Mouse (Mus musculus) lung, embryonic 16.5 days (tissue): ENCODE data around the gene Aen. TPM values are rescaled to one million over a fixed set of nuclear protein-coding genes. Genes with fewer than 3 reads are reported as not detected.
A peak's percentile ranks its signal among the peaks of the same experiment; 100 is the strongest.

Source experiments
- ATAC-seq: fragments of 200-750 bp; cut with Nextera tagmentation; 2 replicates; pipeline ENCODE4 v1.8.0; 2017; ENCODE audit warnings: low read depth, mild to moderate bottlenecking, moderate library complexity
- H3K27ac ChIP-seq: fragments of 300-500 bp; sonication (generic); 2 replicates; pipeline ENCODE4 v1.5.1; 2014; ENCODE audit warnings: mild to moderate bottlenecking, control low read depth, low read length
- H3K27me3 ChIP-seq: fragments of 300-500 bp; sonication (generic); 2 replicates; pipeline ENCODE4 v1.6.1; 2014; ENCODE audit warnings: low read depth, low read length, mixed read lengths; ENCODE audit not compliant: control insufficient read depth, insufficient read depth
- H3K36me3 ChIP-seq: fragments of 300-500 bp; sonication (generic); 2 replicates; pipeline ENCODE4 v1.6.1; 2014; ENCODE audit warnings: low read length; ENCODE audit not compliant: control insufficient read depth, insufficient read depth
- H3K4me1 ChIP-seq: fragments of 300-500 bp; sonication (generic); replicated peaks from 2 replicates; pipeline ENCODE4 v1.6.1; 2014; ENCODE audit warnings: low read length, mixed read lengths; ENCODE audit not compliant: control insufficient read depth, insufficient read depth
- H3K4me2 ChIP-seq: fragments of 300-500 bp; sonication (generic); 2 replicates; pipeline ENCODE4 v1.6.1; 2014; ENCODE audit warnings: low read depth, low read length, control low read depth
- H3K4me3 ChIP-seq: fragments of 300-500 bp; sonication (generic); 2 replicates; pipeline ENCODE4 v1.5.1; 2014; ENCODE audit warnings: mild to moderate bottlenecking, low read length, control low read depth
- H3K9ac ChIP-seq: fragments of 300-500 bp; sonication (generic); 2 replicates; pipeline ENCODE4 v1.6.1; 2014; ENCODE audit warnings: low read length, control low read depth
- H3K9me3 ChIP-seq: fragments of 300-500 bp; sonication (generic); 2 replicates; pipeline ENCODE4 v1.6.1; 2016; ENCODE audit warnings: low read length; ENCODE audit not compliant: control insufficient read depth
- WGBS: fragments of 180-500 bp; shearing (Covaris S2); extraction: QIAGEN DNeasy Blood & Tissue Kit; methylation state at CpG from one replicate; pipeline ENCODE4 v1.1.7; 2014; 5-methylcytosine and 5-hydroxymethylcytosine counted together
- polyA plus RNA-seq: library from polyadenylated mRNA; unstranded; fragments of >200 nt; fragmentation: Nextera tagmentation; extraction: Ambion mirVana; gene quantifications from 2 replicates; pipeline ENCODE4 v1.2.1, GENCODE M21; 2015

Aen gene
- polyA plus RNA-seq, 1 experiment from 2014 or later: 27.6 TPM

- H3K4me2 ChIP-seq: no peak overlapping the region
- H3K4me1 ChIP-seq: peaks cover 18% of the 10 kb centered on the region
- peaks cover 4% of the 10 kb centered on the region; the same call in 1 of the 2 replicates for H3K36me3 ChIP-seq
- 40% methylated on average over 6 of the region's 6 CpGs for WGBS
- no peak overlapping the region for H3K9ac ChIP-seq
- no peak for ATAC-seq
- no peak overlapping the region for H3K4me3 ChIP-seq
- H3K27ac ChIP-seq: no peak overlapping the region
- no peaks in the 10 kb centered on the region for H3K27me3 ChIP-seq
- H3K9me3 ChIP-seq: no peaks in the 10 kb centered on the region
Observed at GRCm38 (mm10) chr7:78910336-78911098, 14.9 kb downstream of the Aen start.

- peaks cover 4% of the 10 kb centered on the region; the same call in 1 of the 2 replicates for H3K36me3 ChIP-seq
- no peak overlapping the region for H3K27ac ChIP-seq
- no peaks in the 10 kb centered on the region for H3K27me3 ChIP-seq
- no peak overlapping the region for H3K9ac ChIP-seq
- 84% methylated on average over 4 of the region's 4 CpGs for WGBS
- ATAC-seq: no peak
- no peak overlapping the region for H3K4me2 ChIP-seq
- peaks cover 18% of the 10 kb centered on the region for H3K4me1 ChIP-seq
- H3K9me3 ChIP-seq: no peaks in the 10 kb centered on the region
- no peak overlapping the region for H3K4me3 ChIP-seq
Observed at GRCm38 (mm10) chr7:78911209-78911608, 15.6 kb downstream of the Aen start.

- H3K9ac ChIP-seq: peak overlapping the region; percentile 46; the same call in 1 of the 2 replicates
Observed at GRCm38 (mm10) chr7:78912253-78912973, 16.8 kb downstream of the Aen start.

GRCm38 (mm10) chr7:78912974-78913474 lies 17.4 kb downstream of the Aen start, which contains the start of gene Isg20:
Isg20 (plus strand) TSS chr7:78913424.
- H3K27ac ChIP-seq: peak within 1 kb of the TSS; percentile 56
- H3K27me3 ChIP-seq: no peaks in the 10 kb centered on the region
- H3K9me3 ChIP-seq: no peaks in the 10 kb centered on the region
- H3K4me3 ChIP-seq: peak within 1 kb of the TSS; percentile 35
- H3K9ac ChIP-seq: peak within 1 kb of the TSS; percentile 46
- peak within 1 kb of the TSS; percentile 52 for H3K4me2 ChIP-seq
- H3K4me1 ChIP-seq: peaks cover 18% of the 10 kb centered on the region
- WGBS: 57% methylated on average over 5 of the region's 5 CpGs
- H3K36me3 ChIP-seq: no peaks in the 10 kb centered on the region
- ATAC-seq: no peak

More at GRCm38 (mm10) chr7:78912253-78912973, 16.8 kb downstream of the Aen start:
- Histone ChIP-seq H3K36me3 (no peaks in the 10 kb centered on the region), H3K4me3 (peak overlapping the region; percentile 14), H3K27ac (no peak overlapping the region), H3K4me1 (peaks cover 18% of the 10 kb centered on the region), H3K4me2 (peak overlapping the region; percentile 49), H3K27me3 (no peaks in the 10 kb centered on the region), H3K9me3 (no peaks in the 10 kb centered on the region)
- no peak for ATAC-seq
- 13% methylated on average over 20 of the region's 20 CpGs for WGBS

- peak; percentile 90 for ATAC-seq
- 52% methylated on average over 19 of the region's 19 CpGs for WGBS
- no peaks in the 10 kb centered on the region for H3K36me3 ChIP-seq
- H3K4me1 ChIP-seq: peaks cover 18% of the 10 kb centered on the region
- H3K4me2 ChIP-seq: peak overlapping the region; percentile 52
- no peaks in the 10 kb centered on the region for H3K9me3 ChIP-seq
- H3K4me3 ChIP-seq: peak overlapping the region; percentile 35
- peak overlapping the region; percentile 56 for H3K27ac ChIP-seq
- H3K27me3 ChIP-seq: no peaks in the 10 kb centered on the region
- peak overlapping the region; percentile 20 for H3K9ac ChIP-seq
Observed at GRCm38 (mm10) chr7:78913649-78914544, 18.2 kb downstream of the Aen start.

GRCm38 (mm10) chr7:78914545-78914845 lies 18.8 kb downstream of the Aen start:
- WGBS: 64% methylated on average over 3 of the region's 3 CpGs
- Histone ChIP-seq H3K36me3 (no peaks in the 10 kb centered on the region), H3K27ac (peak overlapping the region; percentile 56), H3K4me2 (peak overlapping the region; percentile 52; the same call in 1 of the 2 replicates), H3K27me3 (no peaks in the 10 kb centered on the region), H3K9ac (no peak overlapping the region), H3K4me3 (no peak overlapping the region), H3K9me3 (no peaks in the 10 kb centered on the region), H3K4me1 (peaks cover 18% of the 10 kb centered on the region)
- no peak for ATAC-seq

GRCm38 (mm10) chr7:78914896-78915510 lies 19.3 kb downstream of the Aen start:
- Histone ChIP-seq H3K36me3 (no peaks in the 10 kb centered on the region), H3K4me3 (no peak overlapping the region), H3K4me2 (no peak overlapping the region), H3K9me3 (no peaks in the 10 kb centered on the region), H3K27me3 (no peaks in the 10 kb centered on the region), H3K4me1 (peaks cover 18% of the 10 kb centered on the region), H3K27ac (no peak overlapping the region), H3K9ac (no peak overlapping the region)
- 69% methylated on average over 11 of the region's 11 CpGs for WGBS
- ATAC-seq: no peak

- H3K4me2 ChIP-seq: no peak overlapping the region
- no peak overlapping the region for H3K9ac ChIP-seq
- no peak for ATAC-seq
- H3K27me3 ChIP-seq: no peaks in the 10 kb centered on the region
- H3K27ac ChIP-seq: no peak overlapping the region
- H3K4me1 ChIP-seq: 0 out of 2 replicates have a peak, but pooled peaks cover 6% of the 10 kb centered on the region
- no peaks in the 10 kb centered on the region for H3K36me3 ChIP-seq
- no peaks in the 10 kb centered on the region for H3K9me3 ChIP-seq
- H3K4me3 ChIP-seq: no peak overlapping the region
- 38% methylated on average over 4 of the region's 4 CpGs for WGBS
Observed at GRCm38 (mm10) chr7:78918686-78919085, 23.0 kb downstream of the Aen start.
